Mouse (Mus musculus) gonadal fat pad, adult 2 months (tissue): ENCODE measurements around the gene Ptges3. TPM values are rescaled to one million over a fixed set of nuclear protein-coding genes. Genes with fewer than 3 reads are reported as not detected.
"Not testable (repeated sequence)": the region's sequence is repeated elsewhere in the genome, so short reads cannot be mapped to it uniquely, and the experiment has no call there.

ENCODE experiments used
- DNase-seq: peaks from one replicate; pipeline ENCODE4 v3.0.0-alpha.2; 2012; ENCODE audit warnings: low read depth
- polyA plus RNA-seq: library from polyadenylated mRNA; depleted of rRNA; stranded (reverse); fragments of >200 nt; gene quantifications from 2 replicates; pipeline ENCODE4 v1.2.3, GENCODE M21; 2012

The Ptges3 gene
- polyA plus RNA-seq, 1 experiment = 21.0 TPM

GRCm38 (mm10) chr10:128059207-128059981, 640 bp downstream of the Ptges3 start:
- DNase-seq = no peak

- no peak for DNase-seq
These were observed 2.4 kb downstream of the Ptges3 start for GRCm38 (mm10) chr10:128061109-128061508.

GRCm38 (mm10) chr10:128062221-128062989, 3.7 kb downstream of the Ptges3 start:
- no peak for DNase-seq

- no peak for DNase-seq
These were observed 7.3 kb downstream of the Ptges3 start for GRCm38 (mm10) chr10:128066072-128066471.

GRCm38 (mm10) chr10:128069201-128069600, 10.4 kb downstream of the Ptges3 start:
- no peak for DNase-seq

GRCm38 (mm10) chr10:128070432-128070831, 11.7 kb downstream of the Ptges3 start:
- DNase-seq = not testable (repeated sequence)

GRCm38 (mm10) chr10:128078269-128078668, 19.5 kb downstream of the Ptges3 start:
- not testable (repeated sequence) for DNase-seq

GRCm38 (mm10) chr10:128080496-128080895, 21.7 kb downstream of the Ptges3 start:
- no peak for DNase-seq

GRCm38 (mm10) chr10:128081807-128082476, 23.2 kb downstream of the Ptges3 start:
- DNase-seq = no peak

GRCm38 (mm10) chr10:128082477-128082808, 23.7 kb downstream of the Ptges3 start:
- DNase-seq = no peak

- DNase-seq = peak; percentile 100
These were observed 24.2 kb downstream of the Ptges3 start, which contains the start of gene Atp5b for GRCm38 (mm10) chr10:128082880-128083421. Gene Atp5b, plus strand, starts transcription at chr10:128083273.

GRCm38 (mm10) chr10:128083688-128084087, 24.9 kb downstream of the Ptges3 start:
- no peak for DNase-seq

GRCm38 (mm10) chr10:128084160-128084559, 25.4 kb downstream of the Ptges3 start:
- DNase-seq = no peak

- DNase-seq = no peak
These were observed 27.6 kb downstream of the Ptges3 start for GRCm38 (mm10) chr10:128086391-128086790.

GRCm38 (mm10) chr10:128087216-128087615, 28.5 kb downstream of the Ptges3 start:
- not testable (repeated sequence) for DNase-seq

- no peak for DNase-seq
These were observed 29.4 kb downstream of the Ptges3 start for GRCm38 (mm10) chr10:128088181-128088580.

GRCm38 (mm10) chr10:128089842-128090241, 31.1 kb downstream of the Ptges3 start:
- DNase-seq = no peak

GRCm38 (mm10) chr10:128090651-128091563, 32.2 kb downstream of the Ptges3 start:
- no peak for DNase-seq

GRCm38 (mm10) chr10:128091564-128092505, 33.1 kb downstream of the Ptges3 start, which contains the start of gene Baz2a:
Gene Baz2a, plus strand, starts transcription at chr10:128091577.
- DNase-seq = no peak
